Comparison of ENCODE assay signal across 26 mouse cellular contexts in the genomic region with DNA sequence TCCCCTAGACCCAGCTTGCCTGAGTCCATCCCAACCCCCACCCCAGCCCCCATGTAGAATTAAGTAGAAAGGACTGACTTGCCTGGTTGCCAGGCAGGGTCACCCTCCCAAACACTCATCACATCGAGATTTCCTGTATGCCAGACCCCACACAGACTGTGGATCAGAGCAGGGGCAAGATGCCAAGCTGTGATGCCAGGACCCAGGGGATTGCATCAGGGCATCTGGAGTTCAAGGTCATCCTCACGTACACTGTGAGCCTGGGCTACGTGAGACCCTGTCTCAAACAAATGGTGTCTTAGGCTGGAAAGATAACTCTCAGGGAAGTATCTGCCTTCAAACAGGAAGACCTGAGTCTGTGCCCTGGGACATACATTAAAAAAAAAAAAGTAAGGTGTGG. TPM values are rescaled to one million over a fixed set of nuclear protein-coding genes. Genes with fewer than 3 reads are reported as not detected.
DNase-seq lines count a peak whose midpoint lies in the region; ATAC-seq and TF ChIP-seq lines count a peak whose summit lies in the region.
"Had no signal": no experiment of that assay in that cellular context is flagged by ENCODE, and none has a peak within 500 bp of the region (broad histone marks: within the 10 kb centered on the region; RNA-seq: fewer than 3 reads in every experiment).

No protein-coding gene starts in this region.

- peaks cover 0 to 2% of the 10 kb centered on the region in 2 experiments; a peak in 1 of 4 replicates for H3K36me3 ChIP-seq in MEL (ENCODE audit: control insufficient read depth in 1 of 2, insufficient read depth in 2 of 2, low read length in 2 of 2)
- H3K36me3 ChIP-seq: embryonic facial prominence, embryonic 12.5 days; embryonic facial prominence, embryonic 15.5 days; heart, embryonic 12.5 days; heart, embryonic 15.5 days; hindbrain, embryonic 10.5 days; hindbrain, embryonic 13.5 days; intestine, embryonic 15.5 days had no signal

- H3K27me3 ChIP-seq in MEL (ENCODE audit: control insufficient read depth in 1 of 2, insufficient read depth in 2 of 2, low read length in 2 of 2) (no peaks in the 10 kb centered on the region), Patski (peaks cover 13% of the 10 kb centered on the region)

- CTCF ChIA-PET in Patski (lab: Charles Lee), result interaction anchor here (1.5 kb wide), 1 partner anchor 14 kb away, joined by 3 read pairs; no protein-coding TSS in a partner anchor

- no peak for TF ChIP-seq POLR2A in MEL (IDR thresholded peaks at IDR 0.05; ENCODE audit: control insufficient read depth in 1 of 2, insufficient read depth in 1 of 2, low read depth in 1 of 2, low read length in 2 of 2, poor library complexity in 1 of 2)

- no peak for TF ChIP-seq EP300 in MEL (IDR thresholded peaks at IDR 0.05; ENCODE audit: low read depth in 1 of 2, low read length in 2 of 2)

- POLR2A ChIA-PET in Patski (lab: Charles Lee), result no interaction called here

- H3K79me2 ChIP-seq in MEL (ENCODE audit: control insufficient read depth, insufficient read depth, low read length, poor library complexity), result no peaks in the 10 kb centered on the region

- H3K27ac ChIP-seq in MEL (ENCODE audit: control insufficient read depth, low read depth, low read length), result no peak overlapping the region
- H3K27ac ChIP-seq: embryonic facial prominence, embryonic 12.5 days; embryonic facial prominence, embryonic 15.5 days; heart, embryonic 15.5 days; hindbrain, embryonic 10.5 days; hindbrain, embryonic 13.5 days; intestine, embryonic 15.5 days had no signal

- in situ Hi-C loops in Patski (cut with MboI; ENCODE audit: low pct_unique_long_range_greater_than_20kb), result no loop called here

- H3K4me1 ChIP-seq in MEL (ENCODE audit: control insufficient read depth in 1 of 2, insufficient read depth in 2 of 2, low read length in 2 of 2), result peaks cover 0 to 29% of the 10 kb centered on the region in 2 experiments; a peak in 2 of 4 replicates
- H3K4me1 ChIP-seq: embryonic facial prominence, embryonic 15.5 days; intestine, embryonic 15.5 days had no signal

- no peaks in the 10 kb centered on the region for H3K9me3 ChIP-seq in MEL (replicated peaks; ENCODE audit: insufficient read depth, low read length)
- H3K9me3 ChIP-seq: embryonic facial prominence, embryonic 12.5 days; embryonic facial prominence, embryonic 15.5 days; heart, embryonic 12.5 days; heart, embryonic 15.5 days; hindbrain, embryonic 10.5 days; hindbrain, embryonic 13.5 days; intestine, embryonic 15.5 days had no signal

- peak; percentile 33 for DNase-seq in adrenal gland, postnatal 10 days
- DNase-seq in adrenal gland, adult 18-20 months (ENCODE audit: low spot score in 2 of 2), result no peak
- DNase-seq in 3T3-L1 (ENCODE audit: low read depth, low spot score), result peak; percentile 11
- peak; percentile 28 for DNase-seq in MEL (ENCODE audit: low read depth, low spot score)
- DNase-seq in Patski (ENCODE audit: low read depth, low spot score), result peak; percentile 10
- DNase-seq in thymus, adult 18-20 months, result no peak
- DNase-seq in urinary bladder, postnatal 14 days (ENCODE audit: low spot score), result no peak
- DNase-seq in B cell, adult 2 months, result no peak
- DNase-seq: cerebellum, adult 18-20 months; cerebellum, adult 9-11 months; cerebellum, postnatal 25 days; gastrocnemius, postnatal 25 days; heart, adult 18-20 months; heart, postnatal 10 days; heart, postnatal 36 days; kidney, adult 11 months had no signal

- no peak for ATAC-seq in Patski
- ATAC-seq: forebrain, embryonic 14.5 days; hindbrain, embryonic 16.5 days; intestine, embryonic 15.5 days had no signal

- no peak for TF ChIP-seq CTCF in MEL (IDR thresholded peaks at IDR 0.05 in 2 of 3, conservative IDR thresholded peaks at IDR 0.05 in 1 of 3; ENCODE audit: control insufficient read depth in 1 of 3, insufficient read depth in 1 of 3, low read depth in 2 of 3, low read length in 3 of 3, poor library complexity in 1 of 3, severe bottlenecking in 1 of 3)
- no peak for TF ChIP-seq CTCF in Patski (IDR thresholded peaks at IDR 0.05)

- H3K4me3 ChIP-seq in MEL (ENCODE audit: control insufficient read depth in 1 of 2, insufficient read depth in 1 of 2, low read depth in 2 of 2, low read length in 2 of 2), result no peak overlapping the region
- H3K4me3 ChIP-seq: embryonic facial prominence, embryonic 12.5 days; embryonic facial prominence, embryonic 15.5 days; heart, embryonic 12.5 days; heart, embryonic 15.5 days; hindbrain, embryonic 10.5 days; hindbrain, embryonic 13.5 days; intestine, embryonic 15.5 days had no signal

- no peak for TF ChIP-seq RAD21 in MEL (IDR thresholded peaks at IDR 0.05; ENCODE audit: low read depth, low read length)

- no peak overlapping the region for H3K9ac ChIP-seq in MEL (ENCODE audit: control insufficient read depth, low read depth, low read length, poor library complexity, severe bottlenecking)
- H3K9ac ChIP-seq: embryonic facial prominence, embryonic 12.5 days; embryonic facial prominence, embryonic 15.5 days; heart, embryonic 12.5 days; heart, embryonic 15.5 days; hindbrain, embryonic 13.5 days; intestine, embryonic 15.5 days had no signal

TF ChIP-seq in MEL, 35 proteins besides CTCF, POLR2A, EP300 and RAD21:
- TF ChIP-seq SMC3 (IDR thresholded peaks at IDR 0.05; ENCODE audit: low read depth, low read length) (no peak), RCOR1 (IDR thresholded peaks at IDR 0.05; ENCODE audit: low read depth, low read length) (no peak), POLR2AphosphoS5 (IDR thresholded peaks at IDR 0.05; ENCODE audit: borderline replicate concordance, low read depth, low read length) (no peak), USF2 (IDR thresholded peaks at IDR 0.05; ENCODE audit: borderline replicate concordance in 1 of 2, insufficient read depth in 1 of 2, low read depth in 1 of 2, low read length in 2 of 2) (no peak), MEF2A (IDR thresholded peaks at IDR 0.05; ENCODE audit: extremely low read depth, insufficient replicate concordance, low read depth, low read length, poor library complexity, severe bottlenecking) (no peak), TCF12 (IDR thresholded peaks at IDR 0.05; ENCODE audit: low read depth, low read length) (no peak)

RNA-seq across cellular contexts. Expression of gene Elfn2, which starts 11.9 kb away (rescaled TPM):
- 1 to 10 TPM; 2.5 to 2.9 TPM for total RNA-seq in adrenal gland, postnatal 10 days (2021)
- total RNA-seq in adrenal gland, adult 18-20 months (2021), result 1 to 10 TPM; 1.8 to 3.4 TPM
- 0.04 and 0.49 TPM in 2 replicates for total RNA-seq in MEL (2012; rRNA removed)
- under 1 TPM in 1 of 2 experiments, not detected in 1; 0.15 TPM for polyA plus RNA-seq in MEL (2012; ENCODE audit: insufficient read depth in 1 of 2, insufficient read length in 2 of 2, low read depth in 1 of 2, low replicate concordance in 2 of 2, missing spikeins in 1 of 2)
- polyA plus RNA-seq in Patski (2021), result 0.45 TPM
- total RNA-seq: common myeloid progenitor, adult 5-6 weeks had no signal
- polyA plus RNA-seq: heart, embryonic 12.5 days had no signal

Comparison
In these comparisons a context has a peak if more than half of its experiments do, and no peak if none do; other contexts are left out.
1. DNase-seq: peak in adrenal gland, postnatal 10 days (single experiment), 3T3-L1 (single experiment), MEL (single experiment) and Patski (single experiment); none in adrenal gland, adult 18-20 months (0 of 2), thymus, adult 18-20 months (0 of 2), urinary bladder, postnatal 14 days (single experiment) and B cell, adult 2 months (0 of 2).